Mouse (Mus musculus): ENCODE measurements around the gene Rasgef1c. TPM values are rescaled to one million over a fixed set of nuclear protein-coding genes. Genes with fewer than 3 reads are reported as not detected.

Rasgef1c gene
- total RNA-seq, 2 experiments from 2014 or later = 1.2 to 1.6 TPM

- DNase-seq = no peak
These were observed 124.3 kb downstream of the Rasgef1c start for GRCm38 (mm10) chr11:50025721-50026520.

GRCm38 (mm10) chr11:50026521-50027090 lies 125.0 kb downstream of the Rasgef1c start:
- DNase-seq = no peak

- DNase-seq = no peak
These were observed 126.8 kb downstream of the Rasgef1c start for GRCm38 (mm10) chr11:50028416-50028815.

Small RNA genes within 50 kb of the gene (microRNA-seq; reads per million reads assigned to microRNA genes)
- gene Gm23492 = 0 reads per million in 2 experiments

Other genes starting within 250 kb of the Rasgef1c start
- not detected for gene Scgb3a1, start 238.2 kb upstream of the Rasgef1c start, total RNA-seq (2021)
- 10 to 100 TPM; 49.4 to 55.8 TPM for gene Cnot6, start 189.1 kb upstream of the Rasgef1c start, total RNA-seq (2021)
- gene Gfpt2, start 107.7 kb upstream of the Rasgef1c start, total RNA-seq (2021) = 1 to 10 TPM; 3.8 to 3.9 TPM
- gene Mapk9, start 55.1 kb upstream of the Rasgef1c start, total RNA-seq (2021) = 100 to 1,000 TPM; 146 to 152 TPM
- 10 to 100 TPM; 77.5 to 79.9 TPM for gene Rnf130, start 123.5 kb downstream of the Rasgef1c start, total RNA-seq (2021)
- 100 to 1,000 TPM; 102 to 104 TPM for gene Tbc1d9b, start 229.6 kb downstream of the Rasgef1c start, total RNA-seq (2021)